In genomic region chr15:93766981-93767380, GRCm38 (mm10) we compare ENCODE assay signal across 32 mouse cellular contexts.
"Had no signal": no experiment of that assay in that cellular context is flagged by ENCODE, and none has a peak within 500 bp of the region (broad histone marks: within the 10 kb centered on the region; RNA-seq: fewer than 3 reads in every experiment).

No protein-coding gene starts in this region.

- H3K4me3 ChIP-seq: limb, embryonic 10.5 days; limb, embryonic 12.5 days; limb, embryonic 13.5 days; limb, embryonic 15.5 days; liver, embryonic 12.5 days; liver, embryonic 13.5 days; liver, embryonic 15.5 days; lung, embryonic 15.5 days; megakaryocyte, embryonic 14.5 days; midbrain, embryonic 10.5 days; midbrain, embryonic 12.5 days; midbrain, embryonic 13.5 days; midbrain, embryonic 15.5 days; myocyte; neural tube, embryonic 12.5 days had no signal

- H3K4me2 ChIP-seq: limb, embryonic 12.5 days; limb, embryonic 13.5 days; limb, embryonic 15.5 days; liver, embryonic 11.5 days; liver, embryonic 12.5 days; liver, embryonic 13.5 days; liver, embryonic 15.5 days; lung, embryonic 14.5 days; lung, embryonic 15.5 days; midbrain, embryonic 11.5 days; midbrain, embryonic 12.5 days; midbrain, embryonic 13.5 days; midbrain, embryonic 15.5 days; neural tube, embryonic 12.5 days had no signal

- DNase-seq: left cerebral cortex, postnatal 4 days; liver; liver, embryonic 13.5 days; liver, postnatal 0 days; lung, adult 18-20 months; lung, adult 2 months; lung, embryonic 14.5 days; lung, postnatal 10 days; lung, postnatal 14 days; lung, postnatal 36 days; lung, postnatal 4 days; midbrain, embryonic 14.5 days had no signal

- H3K27ac ChIP-seq: limb, embryonic 10.5 days; limb, embryonic 12.5 days; limb, embryonic 13.5 days; limb, embryonic 15.5 days; liver, embryonic 12.5 days; liver, embryonic 13.5 days; liver, embryonic 14.5 days; liver, embryonic 15.5 days; lung, embryonic 15.5 days; macrophage; midbrain, embryonic 10.5 days; midbrain, embryonic 12.5 days; midbrain, embryonic 13.5 days; midbrain, embryonic 15.5 days; neural tube, embryonic 12.5 days had no signal

- ATAC-seq: liver, embryonic 12.5 days; liver, postnatal 0 days; lung, postnatal 0 days; midbrain, embryonic 13.5 days; midbrain, embryonic 15.5 days; midbrain, embryonic 16.5 days had no signal

- H3K36me3 ChIP-seq: limb, embryonic 10.5 days; limb, embryonic 12.5 days; limb, embryonic 13.5 days; limb, embryonic 15.5 days; liver, embryonic 12.5 days; liver, embryonic 13.5 days; liver, embryonic 15.5 days; lung, embryonic 15.5 days; midbrain, embryonic 10.5 days; midbrain, embryonic 12.5 days; midbrain, embryonic 13.5 days; midbrain, embryonic 15.5 days; neural tube, embryonic 12.5 days had no signal

- H3K9me3 ChIP-seq: limb, embryonic 10.5 days; limb, embryonic 12.5 days; limb, embryonic 13.5 days; limb, embryonic 15.5 days; liver, embryonic 12.5 days; liver, embryonic 13.5 days; liver, embryonic 15.5 days; lung, embryonic 15.5 days; megakaryocyte, embryonic 14.5 days; midbrain, embryonic 10.5 days; midbrain, embryonic 12.5 days; midbrain, embryonic 13.5 days; midbrain, embryonic 15.5 days; neural tube, embryonic 12.5 days had no signal

- H3K9ac ChIP-seq: limb, embryonic 12.5 days; limb, embryonic 13.5 days; limb, embryonic 15.5 days; liver, embryonic 12.5 days; liver, embryonic 13.5 days; liver, embryonic 14.5 days; liver, embryonic 15.5 days; liver, postnatal 0 days; lung, embryonic 14.5 days; lung, embryonic 15.5 days; midbrain, embryonic 12.5 days; midbrain, embryonic 13.5 days; midbrain, embryonic 15.5 days; neural tube, embryonic 12.5 days had no signal

- H3K27me3 ChIP-seq: limb, embryonic 13.5 days; limb, embryonic 15.5 days; liver, embryonic 12.5 days; liver, embryonic 13.5 days; liver, embryonic 15.5 days; lung, embryonic 15.5 days; megakaryocyte, embryonic 14.5 days; midbrain, embryonic 12.5 days; midbrain, embryonic 13.5 days; midbrain, embryonic 15.5 days; neural tube, embryonic 12.5 days had no signal

- H3K4me1 ChIP-seq: lung, embryonic 15.5 days; midbrain, embryonic 10.5 days; midbrain, embryonic 12.5 days; midbrain, embryonic 13.5 days; midbrain, embryonic 15.5 days; neural tube, embryonic 12.5 days had no signal
